Mouse (Mus musculus) CH12F3 (cell line): ENCODE measurements around the gene Cd82.

Experiments
- in situ Hi-C: fragments of 300-500 bp; cut with MboI; formaldehyde crosslinking; loops from 2 replicates; pipeline ENCODE4 v1.14.3; 2020; ENCODE audit warnings: low sequenced_read_pairs

The Cd82 gene

GRCm38 (mm10) chr2:93419971-93420370 is 43.0 kb downstream of the Cd82 start:
- in situ Hi-C loops = loop anchor here (10.0 kb wide), 1 partner anchor 195 kb away; no protein-coding TSS in a partner anchor

GRCm38 (mm10) chr2:93418396-93418795 is 44.5 kb downstream of the Cd82 start:
- in situ Hi-C loops = loop anchor here (10.0 kb wide), 1 partner anchor 194 kb away; no protein-coding TSS in a partner anchor

- in situ Hi-C loops = loop anchor here (10.0 kb wide), 1 partner anchor 192 kb away; no protein-coding TSS in a partner anchor
Observed at GRCm38 (mm10) chr2:93416874-93417709, 45.8 kb downstream of the Cd82 start.

GRCm38 (mm10) chr2:93415281-93415680 is 47.7 kb downstream of the Cd82 start:
- in situ Hi-C loops = loop anchor here (10.0 kb wide), 1 partner anchor 190 kb away; no protein-coding TSS in a partner anchor

GRCm38 (mm10) chr2:93414163-93414562 is 48.8 kb downstream of the Cd82 start:
- in situ Hi-C loops = loop anchor here (10.0 kb wide), 1 partner anchor 189 kb away; no protein-coding TSS in a partner anchor

- in situ Hi-C loops = loop anchor here (10.0 kb wide), 1 partner anchor 189 kb away; no protein-coding TSS in a partner anchor
Observed at GRCm38 (mm10) chr2:93413367-93414014, 49.4 kb downstream of the Cd82 start.

GRCm38 (mm10) chr2:93412101-93412500 is 50.8 kb downstream of the Cd82 start:
- in situ Hi-C loops = loop anchor here (10.0 kb wide), 1 partner anchor 187 kb away; no protein-coding TSS in a partner anchor

- in situ Hi-C loops = loop anchor here (10.0 kb wide), 1 partner anchor 186 kb away; no protein-coding TSS in a partner anchor
Observed at GRCm38 (mm10) chr2:93410899-93411570, 51.9 kb downstream of the Cd82 start.

- in situ Hi-C loops = no loop called here
Observed at GRCm38 (mm10) chr2:93405017-93405425, 57.9 kb downstream of the Cd82 start.

GRCm38 (mm10) chr2:93404169-93404568 is 58.8 kb downstream of the Cd82 start:
- in situ Hi-C loops = no loop called here

GRCm38 (mm10) chr2:93403267-93403666 is 59.7 kb downstream of the Cd82 start:
- in situ Hi-C loops = no loop called here

GRCm38 (mm10) chr2:93391198-93391597 is 71.7 kb downstream of the Cd82 start:
- in situ Hi-C loops = no loop called here

GRCm38 (mm10) chr2:93390170-93390926 is 72.6 kb downstream of the Cd82 start:
- in situ Hi-C loops = no loop called here

- in situ Hi-C loops = no loop called here
Observed at GRCm38 (mm10) chr2:93386958-93387357, 76.0 kb downstream of the Cd82 start.

- in situ Hi-C loops = no loop called here
Observed at GRCm38 (mm10) chr2:93383831-93384230, 79.1 kb downstream of the Cd82 start.

GRCm38 (mm10) chr2:93380680-93381089 is 82.3 kb downstream of the Cd82 start:
- in situ Hi-C loops = no loop called here

- in situ Hi-C loops = no loop called here
Observed at GRCm38 (mm10) chr2:93377797-93378196, 85.1 kb downstream of the Cd82 start.

GRCm38 (mm10) chr2:93377157-93377556 is 85.8 kb downstream of the Cd82 start:
- in situ Hi-C loops = no loop called here

GRCm38 (mm10) chr2:93372872-93373271 is 90.1 kb downstream of the Cd82 start:
- in situ Hi-C loops = no loop called here

- in situ Hi-C loops = no loop called here
Observed at GRCm38 (mm10) chr2:93372097-93372571, 90.8 kb downstream of the Cd82 start.
